Mouse (Mus musculus): ENCODE data around the gene Lrrc36. TPM values are rescaled to one million over a fixed set of nuclear protein-coding genes. Genes with fewer than 3 reads are reported as not detected.

The Lrrc36 gene
- total and polyA plus RNA-seq, 3 experiments, result 0.19 to 0.34 (median 0.26) TPM

- Histone ChIP-seq H3K4me2 (ENCODE audit: insufficient read depth, low read depth, poor library complexity, severe bottlenecking) (no peak overlapping the region), H3K4me1 (ENCODE audit: control insufficient read depth in 1 of 2, insufficient read depth in 2 of 2) (peaks cover 0 to 12% of the 10 kb centered on the region in 2 experiments; a peak in 2 of 4 replicates)
Observed at GRCm38 (mm10) chr8:105454088-105454487, 40.7 kb downstream of the Lrrc36 start.

GRCm38 (mm10) chr8:105455218-105455617 lies 41.8 kb downstream of the Lrrc36 start:
- peak; percentile 7 for DNase-seq (ENCODE audit: extremely low read depth)
- Histone ChIP-seq H3K4me1 (ENCODE audit: control insufficient read depth in 1 of 2, insufficient read depth in 2 of 2) (peaks cover 0 to 12% of the 10 kb centered on the region in 2 experiments; a peak in 2 of 4 replicates), H3K9me3 (replicated peaks; ENCODE audit: low read length) (no peaks in the 10 kb centered on the region), H3K4me3 (replicated peaks in 1 of 3; ENCODE audit: low read depth in 2 of 3, low read length in 2 of 3, poor library complexity in 1 of 3) (peak overlapping the region in 1 of 3 experiments; percentile 11), H3K27me3 (replicated peaks) (no peaks in the 10 kb centered on the region), H3K9ac (ENCODE audit: insufficient read depth, low read depth) (peak overlapping the region; percentile 31; the same call in 1 of the 2 replicates), H3K36me3 (replicated peaks in 1 of 2; ENCODE audit: control insufficient read depth in 1 of 2, insufficient read depth in 1 of 2, low read length in 1 of 2) (no peaks in the 10 kb centered on the region), H3K27ac (ENCODE audit: insufficient read depth, low read depth) (no peak overlapping the region), H3K79me2 (replicated peaks; ENCODE audit: control insufficient read depth, extremely low read depth, insufficient read depth, poor library complexity, severe bottlenecking) (no peaks in the 10 kb centered on the region), H3K4me2 (ENCODE audit: insufficient read depth, low read depth, poor library complexity, severe bottlenecking) (peak overlapping the region; percentile 76)
- in situ Hi-C loops (cut with MboI; ENCODE audit: low pct_ligation_motif_present, low pct_unique_long_range_greater_than_20kb, low sequenced_read_pairs) (no loop called here), dilution Hi-C loops (cut with MboI; ENCODE audit: extremely low pct_ligation_motif_present, extremely low pct_unique_long_range_greater_than_20kb, low sequenced_read_pairs) (no loop called here)
- TF ChIP-seq POLR2A (IDR thresholded peaks at IDR 0.05; ENCODE audit: low read depth, low read length), result no peak
- TF ChIP-seq MYC (IDR thresholded peaks at IDR 0.05; ENCODE audit: low read depth, low read length), result 0 out of 2 replicates have a peak, but pooled peaks have one; percentile 26
- peak; percentile 69 for TF ChIP-seq ZNF384 (IDR thresholded peaks at IDR 0.05; ENCODE audit: low read depth, low read length)
- no peak for TF ChIP-seq HCFC1 (IDR thresholded peaks at IDR 0.05; ENCODE audit: low read depth, low read length)

More at GRCm38 (mm10) chr8:105454088-105454487, 40.7 kb downstream of the Lrrc36 start:
- Histone ChIP-seq H3K27me3 (replicated peaks) (no peaks in the 10 kb centered on the region), H3K27ac (ENCODE audit: insufficient read depth, low read depth) (no peak overlapping the region), H3K4me3 (replicated peaks in 1 of 3; ENCODE audit: low read depth in 2 of 3, low read length in 2 of 3, poor library complexity in 1 of 3) (no peak overlapping the region), H3K9me3 (replicated peaks; ENCODE audit: low read length) (no peaks in the 10 kb centered on the region), H3K79me2 (replicated peaks; ENCODE audit: control insufficient read depth, extremely low read depth, insufficient read depth, poor library complexity, severe bottlenecking) (no peaks in the 10 kb centered on the region), H3K36me3 (replicated peaks in 1 of 2; ENCODE audit: control insufficient read depth in 1 of 2, insufficient read depth in 1 of 2, low read length in 1 of 2) (no peaks in the 10 kb centered on the region), H3K9ac (ENCODE audit: insufficient read depth, low read depth) (no peak overlapping the region)
- in situ Hi-C loops (cut with MboI; ENCODE audit: low pct_ligation_motif_present, low pct_unique_long_range_greater_than_20kb, low sequenced_read_pairs) (no loop called here), dilution Hi-C loops (cut with MboI; ENCODE audit: extremely low pct_ligation_motif_present, extremely low pct_unique_long_range_greater_than_20kb, low sequenced_read_pairs) (no loop called here)
- TF ChIP-seq RAD21 (IDR thresholded peaks at IDR 0.05; ENCODE audit: low read depth, low read length), result no peak
- no peak for TF ChIP-seq MAFK (IDR thresholded peaks at IDR 0.05; ENCODE audit: insufficient replicate concordance, low read length)
- no peak for TF ChIP-seq POLR2AphosphoS2 (IDR thresholded peaks at IDR 0.05; ENCODE audit: low read depth, low read length)
- no peak for TF ChIP-seq ZMIZ1 (IDR thresholded peaks at IDR 0.05; ENCODE audit: low read depth, low read length)
- no peak for TF ChIP-seq ZC3H11A (IDR thresholded peaks at IDR 0.05; ENCODE audit: low read depth, low read length)
- TF ChIP-seq GABPA (IDR thresholded peaks at IDR 0.05; ENCODE audit: insufficient replicate concordance, low read depth, low read length), result no peak
- TF ChIP-seq ZNF384 (IDR thresholded peaks at IDR 0.05; ENCODE audit: low read depth, low read length), result no peak
- TF ChIP-seq USF2 (conservative IDR thresholded peaks at IDR 0.05; ENCODE audit: low read depth, low read length), result no peak
- no peak for TF ChIP-seq E2F4 (IDR thresholded peaks at IDR 0.05; ENCODE audit: insufficient replicate concordance, low read depth, low read length)
- TF ChIP-seq RCOR1 (conservative IDR thresholded peaks at IDR 0.05; ENCODE audit: low read depth, low read length), result no peak
- TF ChIP-seq ZKSCAN1 (IDR thresholded peaks at IDR 0.05; ENCODE audit: borderline replicate concordance, low read depth, low read length), result no peak
- no peak for TF ChIP-seq EP300 (IDR thresholded peaks at IDR 0.05; ENCODE audit: low read length)
- TF ChIP-seq MYC (IDR thresholded peaks at IDR 0.05; ENCODE audit: low read depth, low read length), result no peak
- TF ChIP-seq USF1 (IDR thresholded peaks at IDR 0.05; ENCODE audit: low read depth, low read length), result no peak
- TF ChIP-seq CHD1 (IDR thresholded peaks at IDR 0.05; ENCODE audit: low read depth, low read length), result no peak
- TF ChIP-seq CHD2 (IDR thresholded peaks at IDR 0.05; ENCODE audit: low read length), result no peak
- TF ChIP-seq UBTF (IDR thresholded peaks at IDR 0.05; ENCODE audit: low read depth, low read length), result no peak
- no peak for TF ChIP-seq MAX (IDR thresholded peaks at IDR 0.05; ENCODE audit: low read length)
- no peak for DNase-seq (ENCODE audit: extremely low read depth)
